ENCODE assay signal across 9 mouse cellular contexts in genomic region chr3:131137119-131137781, GRCm38 (mm10). TPM values are rescaled to one million over a fixed set of nuclear protein-coding genes. Genes with fewer than 3 reads are reported as not detected.
DNase-seq lines count a peak whose midpoint lies in the region; ATAC-seq and TF ChIP-seq lines count a peak whose summit lies in the region.
"Had no signal": no experiment of that assay in that cellular context is flagged by ENCODE, and none has a peak within 500 bp of the region (broad histone marks: within the 10 kb centered on the region; RNA-seq: fewer than 3 reads in every experiment).

No protein-coding gene starts in this region.

- H3K36me3 ChIP-seq in kidney, embryonic 15.5 days, result no peaks in the 10 kb centered on the region
- no peaks in the 10 kb centered on the region for H3K36me3 ChIP-seq in hindbrain, embryonic 15.5 days
- no peaks in the 10 kb centered on the region for H3K36me3 ChIP-seq in neural tube, embryonic 11.5 days (ENCODE audit: control insufficient read depth, insufficient read depth, low read length)

- ATAC-seq in kidney, embryonic 15.5 days (replicated peaks; ENCODE audit: low FRiP score), result no peak
- peak; percentile 47 for ATAC-seq in hindbrain, embryonic 15.5 days (ENCODE audit: low FRiP score, low read depth)
- ATAC-seq in neural tube, embryonic 11.5 days (ENCODE audit: insufficient read depth, low FRiP score, low TSS enrichment), result peak; percentile 40; the same call in 1 of the 2 replicates
- ATAC-seq in CD4-positive, CD25-positive, alpha-beta regulatory T cell, adult 4 months, result no peak

- no peaks in the 10 kb centered on the region for H3K27me3 ChIP-seq in kidney, embryonic 15.5 days
- H3K27me3 ChIP-seq in hindbrain, embryonic 15.5 days, result peaks cover 4% of the 10 kb centered on the region; the same call in 1 of the 2 replicates
- no peaks in the 10 kb centered on the region for H3K27me3 ChIP-seq in neural tube, embryonic 11.5 days (ENCODE audit: control insufficient read depth, insufficient read depth, low read length)

- H3K9me3 ChIP-seq in kidney, embryonic 15.5 days (replicated peaks), result no peaks in the 10 kb centered on the region
- no peaks in the 10 kb centered on the region for H3K9me3 ChIP-seq in hindbrain, embryonic 15.5 days
- no peaks in the 10 kb centered on the region for H3K9me3 ChIP-seq in neural tube, embryonic 11.5 days (ENCODE audit: control insufficient read depth, low read length)

- TF ChIP-seq CTCF in layer of hippocampus, adult 2 months (conservative IDR thresholded peaks at IDR 0.05), result no peak

- DNase-seq in kidney, adult 9 months, result no peak
- DNase-seq in embryo, embryonic 11.5 days (ENCODE audit: low read depth, low spot score), result peak; percentile 47
- DNase-seq in neural tube, embryonic 11.5 days (ENCODE audit: low spot score), result peak; percentile 54
- DNase-seq in frontal cortex, postnatal 25 days (ENCODE audit: low spot score in 2 of 2), result no peak
- no peak for DNase-seq in layer of hippocampus, adult 2 months (ENCODE audit: low spot score in 2 of 2)
- DNase-seq: layer of hippocampus, adult 9-11 months had no signal

- peaks cover 38% of the 10 kb centered on the region for H3K4me1 ChIP-seq in kidney, embryonic 15.5 days
- peaks cover 19% of the 10 kb centered on the region for H3K4me1 ChIP-seq in hindbrain, embryonic 15.5 days (replicated peaks)
- peaks cover 14% of the 10 kb centered on the region for H3K4me1 ChIP-seq in neural tube, embryonic 11.5 days (ENCODE audit: control insufficient read depth, insufficient read depth, low read length)

- H3K27ac ChIP-seq in kidney, embryonic 15.5 days, result 0 out of 2 replicates have a peak overlapping the region, but pooled peaks have one; percentile 0
- no peak overlapping the region for H3K27ac ChIP-seq in hindbrain, embryonic 15.5 days (replicated peaks)
- H3K27ac ChIP-seq in neural tube, embryonic 11.5 days (ENCODE audit: low read depth, low read length), result no peak overlapping the region
- no peak overlapping the region for H3K27ac ChIP-seq in layer of hippocampus, adult 2 months

- no peak overlapping the region for H3K9ac ChIP-seq in kidney, embryonic 15.5 days
- H3K9ac ChIP-seq in hindbrain, embryonic 15.5 days, result no peak overlapping the region
- no peak overlapping the region for H3K9ac ChIP-seq in neural tube, embryonic 11.5 days (ENCODE audit: low read length)

- H3K4me3 ChIP-seq in kidney, embryonic 15.5 days (replicated peaks), result no peak overlapping the region
- peak overlapping the region; percentile 1; the same call in 1 of the 2 replicates for H3K4me3 ChIP-seq in hindbrain, embryonic 15.5 days
- H3K4me3 ChIP-seq in neural tube, embryonic 11.5 days (ENCODE audit: low read depth, low read length), result no peak overlapping the region
- H3K4me3 ChIP-seq in layer of hippocampus, adult 2 months, result no peak overlapping the region

- WGBS in kidney, embryonic 15.5 days, result 37% methylated on average over 18 of the region's 18 CpGs
- 14% methylated on average over 18 of the region's 18 CpGs for WGBS in hindbrain, embryonic 15.5 days
- 28% methylated on average over 18 of the region's 18 CpGs for WGBS in neural tube, embryonic 11.5 days

- H3K4me2 ChIP-seq in kidney, embryonic 15.5 days, result peak overlapping the region; percentile 29
- peak overlapping the region; percentile 44 for H3K4me2 ChIP-seq in hindbrain, embryonic 15.5 days
- peak overlapping the region; percentile 22; the same call in 1 of the 2 replicates for H3K4me2 ChIP-seq in neural tube, embryonic 11.5 days (ENCODE audit: low read depth)

RNA-seq across cellular contexts. Expression of gene Lef1, which starts 27.0 kb away (rescaled TPM):
- polyA plus RNA-seq in kidney, embryonic 15.5 days (2015; fragmentation: Nextera tagmentation; extraction: Ambion mirVana), result 25.6 and 26.2 TPM in 2 replicates
- 10.2 and 16.0 TPM in 2 replicates for polyA plus RNA-seq in hindbrain, embryonic 15.5 days (2015; fragmentation: Nextera tagmentation; extraction: Ambion mirVana)
- polyA plus RNA-seq in neural tube, embryonic 11.5 days (2014; fragmentation: Nextera tagmentation; extraction: Ambion mirVana), result 24.7 and 25.5 TPM in 2 replicates
- 100 to 1,000 TPM; 208 to 272 TPM for polyA plus RNA-seq in CD4-positive, CD25-positive, alpha-beta regulatory T cell, adult 4 months (2017; shearing (Covaris generic))
- total RNA-seq in layer of hippocampus, adult 2 months (2021), result 1 to 10 TPM; 6.2 to 7.1 TPM

Comparison
In these comparisons a context has a peak if more than half of its experiments do, and no peak if none do; other contexts are left out.
1. ATAC-seq: peak in hindbrain, embryonic 15.5 days (single experiment) and neural tube, embryonic 11.5 days (single experiment); none in kidney, embryonic 15.5 days (single experiment) and CD4-positive, CD25-positive, alpha-beta regulatory T cell, adult 4 months (single experiment).
2. DNase-seq: peak in embryo, embryonic 11.5 days (single experiment) and neural tube, embryonic 11.5 days (single experiment); none in kidney, adult 9 months (single experiment), frontal cortex, postnatal 25 days (0 of 2) and layer of hippocampus, adult 2 months (0 of 2).
3. Peak in every context shown above with its lines, with median percentiles within 50 percentile points of each other: H3K4me2 ChIP-seq.